Mouse (Mus musculus) kidney, embryonic 14.5 days (tissue): ENCODE results near the gene Surf6. TPM values are rescaled to one million over a fixed set of nuclear protein-coding genes. Genes with fewer than 3 reads are reported as not detected.
A peak's percentile ranks its signal among the peaks of the same experiment; 100 is the strongest.

Experiments
- ATAC-seq: fragments of 200-750 bp; cut with Nextera tagmentation; 2 replicates; pipeline ENCODE4 v1.8.0; 2017; ENCODE audit warnings: moderate number of reproducible peaks, mild to moderate bottlenecking, moderate TSS enrichment, moderate library complexity; ENCODE audit not compliant: low FRiP score, low TSS enrichment
- H3K27ac ChIP-seq: fragments of 300-500 bp; sonication (generic); 2 replicates; pipeline ENCODE4 v1.5.1; 2014; ENCODE audit warnings: low read depth, mild to moderate bottlenecking, low read length, moderate library complexity, mixed read lengths
- H3K27me3 ChIP-seq: fragments of 300-500 bp; sonication (generic); 2 replicates; pipeline ENCODE4 v1.6.1; 2014; ENCODE audit warnings: mild to moderate bottlenecking, low read length; ENCODE audit not compliant: control insufficient read depth, insufficient read depth
- H3K36me3 ChIP-seq: fragments of 300-500 bp; sonication (generic); 2 replicates; pipeline ENCODE4 v1.6.1; 2014; ENCODE audit warnings: low read length, mixed read lengths; ENCODE audit not compliant: control insufficient read depth, insufficient read depth
- H3K4me1 ChIP-seq: fragments of 300-500 bp; sonication (generic); 2 replicates; pipeline ENCODE4 v1.6.1; 2014; ENCODE audit warnings: low read length, mixed read lengths; ENCODE audit not compliant: control insufficient read depth, insufficient read depth
- H3K4me2 ChIP-seq: fragments of 300-500 bp; sonication (generic); replicated peaks from 2 replicates; pipeline ENCODE4 v1.6.1; 2014; ENCODE audit warnings: low read depth, mild to moderate bottlenecking, low read length
- H3K4me3 ChIP-seq: fragments of 300-500 bp; sonication (generic); 2 replicates; pipeline ENCODE4 v1.5.1; 2014; ENCODE audit warnings: mild to moderate bottlenecking, low read length
- H3K9ac ChIP-seq: fragments of 300-500 bp; sonication (generic); 2 replicates; pipeline ENCODE4 v1.6.1; 2014; ENCODE audit warnings: low read depth, mild to moderate bottlenecking, low read length, moderate library complexity
- H3K9me3 ChIP-seq: fragments of 300-500 bp; sonication (generic); 2 replicates; pipeline ENCODE4 v1.6.1; 2016; ENCODE audit warnings: low read length; ENCODE audit not compliant: control insufficient read depth
- WGBS: fragments of 180-500 bp; shearing (Covaris S2); extraction: QIAGEN DNeasy Blood & Tissue Kit; methylation state at CpG from one replicate; pipeline ENCODE4 v1.1.7; 2014; 5-methylcytosine and 5-hydroxymethylcytosine counted together
- polyA plus RNA-seq: library from polyadenylated mRNA; unstranded; fragments of >200 nt; fragmentation: Nextera tagmentation; extraction: Ambion mirVana; gene quantifications from 2 replicates; pipeline ENCODE4 v1.2.1, GENCODE M21; 2014

Gene Surf6
- polyA plus RNA-seq, 1 experiment from 2014 or later: 19.0 TPM

GRCm38 (mm10) chr2:26933304-26934055 is 30.8 kb upstream of the Surf6 start, which contains the start of the genes Surf4 and Stkld1:
TSS of gene Surf4 (minus strand) at chr2:26933928.
TSS of gene Stkld1 (plus strand) at chr2:26934047.
- peak; percentile 96 for ATAC-seq
- Histone ChIP-seq H3K4me1 (peaks cover 17% of the 10 kb centered on the region; the same call in 1 of the 2 replicates), H3K4me3 (peak within 1 kb of the TSS; percentile 99), H3K9me3 (no peaks in the 10 kb centered on the region), H3K27ac (peak within 1 kb of the TSS; percentile 93), H3K4me2 (peak within 1 kb of the TSS; percentile 70), H3K27me3 (no peaks in the 10 kb centered on the region), H3K9ac (peak within 1 kb of the TSS; percentile 99), H3K36me3 (peaks cover 23% of the 10 kb centered on the region)
- WGBS: under 1% methylated on average over 60 of the region's 70 CpGs

- H3K9me3 ChIP-seq: no peaks in the 10 kb centered on the region
- ATAC-seq: no peak; the same call in none of the 2 replicates
- peaks cover 17% of the 10 kb centered on the region; the same call in 1 of the 2 replicates for H3K4me1 ChIP-seq
- H3K27ac ChIP-seq: peak overlapping the region; percentile 93
- H3K9ac ChIP-seq: peak overlapping the region; percentile 99
- H3K4me2 ChIP-seq: peak overlapping the region; percentile 63
- under 1% methylated on average over 40 of the region's 49 CpGs for WGBS
- H3K36me3 ChIP-seq: peaks cover 31% of the 10 kb centered on the region
- H3K4me3 ChIP-seq: peak overlapping the region; percentile 99
- H3K27me3 ChIP-seq: no peaks in the 10 kb centered on the region
These were observed 30.0 kb upstream of the Surf6 start for GRCm38 (mm10) chr2:26932473-26933303.

- Histone ChIP-seq H3K9ac (no peak overlapping the region), H3K4me1 (peaks cover 17% of the 10 kb centered on the region; the same call in 1 of the 2 replicates), H3K36me3 (peaks cover 53% of the 10 kb centered on the region), H3K27ac (no peak overlapping the region), H3K4me3 (no peak overlapping the region), H3K27me3 (no peaks in the 10 kb centered on the region), H3K9me3 (no peaks in the 10 kb centered on the region), H3K4me2 (no peak overlapping the region)
- no peak for ATAC-seq
- 52% methylated on average over 1 of the region's 1 CpGs for WGBS
These were observed 27.7 kb upstream of the Surf6 start for GRCm38 (mm10) chr2:26930390-26930789.

GRCm38 (mm10) chr2:26927745-26928476 is 25.2 kb upstream of the Surf6 start:
- no peak overlapping the region for H3K27ac ChIP-seq
- H3K27me3 ChIP-seq: no peaks in the 10 kb centered on the region
- no peak for ATAC-seq
- H3K9ac ChIP-seq: 0 out of 2 replicates have a peak overlapping the region, but pooled peaks have one; percentile 7
- 88% methylated on average over 6 of the region's 6 CpGs for WGBS
- no peaks in the 10 kb centered on the region for H3K9me3 ChIP-seq
- no peak overlapping the region for H3K4me2 ChIP-seq
- no peak overlapping the region for H3K4me3 ChIP-seq
- H3K36me3 ChIP-seq: peaks cover 78% of the 10 kb centered on the region
- H3K4me1 ChIP-seq: peaks cover 17% of the 10 kb centered on the region; the same call in 1 of the 2 replicates

- no peaks in the 10 kb centered on the region for H3K9me3 ChIP-seq
- 76% methylated on average over 9 of the region's 9 CpGs for WGBS
- H3K4me2 ChIP-seq: no peak overlapping the region
- H3K4me3 ChIP-seq: no peak overlapping the region
- no peak for ATAC-seq
- H3K36me3 ChIP-seq: peaks cover 89% of the 10 kb centered on the region
- H3K4me1 ChIP-seq: peaks cover 13% of the 10 kb centered on the region
- H3K27ac ChIP-seq: no peak overlapping the region
- no peaks in the 10 kb centered on the region for H3K27me3 ChIP-seq
- no peak overlapping the region for H3K9ac ChIP-seq
These were observed 19.1 kb upstream of the Surf6 start for GRCm38 (mm10) chr2:26921784-26922183.

GRCm38 (mm10) chr2:26920190-26920855 is 17.6 kb upstream of the Surf6 start:
- no peak for ATAC-seq
- Histone ChIP-seq H3K27me3 (no peaks in the 10 kb centered on the region), H3K9me3 (no peaks in the 10 kb centered on the region), H3K4me3 (no peak overlapping the region), H3K9ac (no peak overlapping the region), H3K4me2 (no peak overlapping the region), H3K36me3 (peaks cover 75% of the 10 kb centered on the region), H3K27ac (no peak overlapping the region), H3K4me1 (peaks cover 19% of the 10 kb centered on the region)
- 89% methylated on average over 6 of the region's 6 CpGs for WGBS

GRCm38 (mm10) chr2:26919684-26920083 is 17.0 kb upstream of the Surf6 start:
- WGBS: 89% methylated on average over 3 of the region's 3 CpGs
- ATAC-seq: no peak

GRCm38 (mm10) chr2:26916738-26917137 is 14.1 kb upstream of the Surf6 start:
- ATAC-seq: peak; percentile 26

More at GRCm38 (mm10) chr2:26919684-26920083, 17.0 kb upstream of the Surf6 start:
- no peaks in the 10 kb centered on the region for H3K27me3 ChIP-seq
- H3K9me3 ChIP-seq: no peaks in the 10 kb centered on the region
- H3K4me1 ChIP-seq: peaks cover 24% of the 10 kb centered on the region
- H3K4me3 ChIP-seq: no peak overlapping the region
- H3K9ac ChIP-seq: no peak overlapping the region
- peaks cover 68% of the 10 kb centered on the region for H3K36me3 ChIP-seq
- H3K27ac ChIP-seq: no peak overlapping the region
- H3K4me2 ChIP-seq: no peak overlapping the region

More at GRCm38 (mm10) chr2:26916738-26917137, 14.1 kb upstream of the Surf6 start:
- peaks cover 28% of the 10 kb centered on the region for H3K4me1 ChIP-seq
- H3K4me3 ChIP-seq: peak overlapping the region; percentile 79
- WGBS: 3% methylated on average over 13 of the region's 13 CpGs
- peak overlapping the region; percentile 97 for H3K4me2 ChIP-seq
- peak overlapping the region; percentile 62; the same call in 1 of the 2 replicates for H3K27ac ChIP-seq
- no peaks in the 10 kb centered on the region for H3K27me3 ChIP-seq
- H3K9ac ChIP-seq: peak overlapping the region; percentile 76
- H3K36me3 ChIP-seq: peaks cover 64% of the 10 kb centered on the region
- no peaks in the 10 kb centered on the region for H3K9me3 ChIP-seq
